Mouse (Mus musculus) splenic B cell, adult 2 months (primary cell): ENCODE data around the gene Atg7.

Source experiments
- DNase-seq: peaks from one replicate; pipeline ENCODE4 v3.0.0-alpha.2; 2011; ENCODE audit warnings: low read depth, low spot score
- H3K27me3 ChIP-seq: 2 replicates; pipeline ENCODE4 v1.6.1; 2012; ENCODE audit warnings: mild to moderate bottlenecking, low read length, moderate library complexity, mixed read lengths; ENCODE audit not compliant: control insufficient read depth, poor library complexity, insufficient read depth, severe bottlenecking
- H3K36me3 ChIP-seq: 2 replicates; pipeline ENCODE4 v1.6.1; 2012; ENCODE audit warnings: mild to moderate bottlenecking, low read length, moderate library complexity, mixed read lengths; ENCODE audit not compliant: control insufficient read depth, poor library complexity, insufficient read depth, severe bottlenecking

The Atg7 gene

DNA sequence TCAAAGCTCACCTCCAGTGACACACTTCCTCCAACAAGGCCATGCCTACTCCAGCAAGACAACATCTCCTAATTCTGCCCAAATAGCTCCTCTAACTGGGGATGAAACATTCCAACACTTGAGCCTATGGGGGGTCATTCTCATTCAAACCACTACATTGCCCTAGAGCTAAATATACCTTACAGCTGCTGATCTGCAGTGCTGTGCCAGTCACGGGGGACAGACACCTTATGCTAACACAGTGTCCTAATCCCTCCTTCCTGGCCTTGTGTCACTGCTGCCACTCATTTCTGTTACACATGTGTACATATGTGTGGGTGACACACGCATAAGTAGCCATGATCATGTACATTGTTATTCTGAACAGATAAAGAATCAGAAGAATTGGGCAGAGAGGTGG is 127.4 kb downstream of the Atg7 start:
- no peak for DNase-seq
- Histone ChIP-seq H3K27me3 (no peaks in the 10 kb centered on the region), H3K36me3 (no peaks in the 10 kb centered on the region)

DNA sequence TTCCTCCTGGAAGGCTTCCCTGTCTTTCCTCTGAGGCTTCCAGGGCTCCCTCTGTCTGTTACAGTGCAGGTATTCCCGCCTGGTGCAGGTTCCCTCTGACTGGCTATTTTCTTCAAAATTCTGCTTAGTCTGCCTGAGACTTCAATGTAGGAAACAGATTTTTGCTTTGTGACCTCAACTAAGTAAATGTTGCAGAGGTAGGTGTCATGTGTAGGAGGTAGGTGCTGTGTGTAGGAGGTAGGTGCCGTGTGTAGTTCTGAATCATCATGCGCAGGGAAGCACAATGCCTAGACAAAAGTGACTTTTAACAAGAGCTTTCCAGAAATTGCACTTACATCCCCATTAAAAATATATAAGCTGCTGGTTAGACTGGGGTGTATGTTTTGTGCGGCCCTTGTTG is 128.6 kb downstream of the Atg7 start:
- H3K27me3 ChIP-seq, result no peaks in the 10 kb centered on the region
- DNase-seq, result no peak
- no peaks in the 10 kb centered on the region for H3K36me3 ChIP-seq

DNA sequence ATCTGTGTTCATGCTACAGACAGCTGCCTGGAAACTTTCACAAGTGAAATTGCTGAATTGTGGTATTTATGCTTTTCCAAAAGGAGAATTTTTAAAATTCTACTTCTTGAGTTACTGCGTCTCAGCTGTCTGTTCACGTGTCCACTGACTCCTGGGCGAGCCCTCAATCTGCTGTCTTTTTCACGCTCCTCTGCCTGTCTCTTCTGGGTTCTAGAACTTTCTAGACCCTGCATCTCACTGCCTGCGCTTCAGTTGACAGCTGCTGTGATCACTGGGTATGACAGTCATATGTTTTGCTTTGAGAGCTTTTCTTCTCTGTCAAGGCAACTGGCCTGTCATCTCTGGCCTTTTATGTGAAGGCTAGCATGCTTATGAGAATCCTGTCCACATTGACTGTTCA is 132.3 kb downstream of the Atg7 start:
- H3K27me3 ChIP-seq, result no peaks in the 10 kb centered on the region
- peak; percentile 53 for DNase-seq
- no peaks in the 10 kb centered on the region for H3K36me3 ChIP-seq

DNA sequence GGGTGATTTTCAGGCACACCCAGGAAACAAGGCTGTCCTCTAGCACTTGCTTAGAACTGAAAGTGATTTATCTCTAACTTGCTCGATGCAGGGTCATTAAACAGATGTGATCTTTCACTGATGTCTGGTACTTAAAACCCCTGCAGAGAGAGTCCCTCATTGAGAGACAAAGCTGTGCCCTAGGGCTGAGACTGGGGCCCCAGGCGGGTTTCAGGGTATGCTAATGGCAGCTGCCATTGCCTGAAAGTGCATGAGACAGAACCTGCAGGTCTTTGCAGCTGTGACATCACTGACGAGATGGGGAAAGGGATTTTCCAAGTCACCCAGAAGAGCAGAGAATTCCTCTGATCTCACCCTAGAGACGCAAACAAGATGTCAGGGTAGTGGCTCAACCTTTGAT is 135.0 kb downstream of the Atg7 start:
- H3K27me3 ChIP-seq, result no peaks in the 10 kb centered on the region
- H3K36me3 ChIP-seq, result no peaks in the 10 kb centered on the region
- no peak for DNase-seq

DNA sequence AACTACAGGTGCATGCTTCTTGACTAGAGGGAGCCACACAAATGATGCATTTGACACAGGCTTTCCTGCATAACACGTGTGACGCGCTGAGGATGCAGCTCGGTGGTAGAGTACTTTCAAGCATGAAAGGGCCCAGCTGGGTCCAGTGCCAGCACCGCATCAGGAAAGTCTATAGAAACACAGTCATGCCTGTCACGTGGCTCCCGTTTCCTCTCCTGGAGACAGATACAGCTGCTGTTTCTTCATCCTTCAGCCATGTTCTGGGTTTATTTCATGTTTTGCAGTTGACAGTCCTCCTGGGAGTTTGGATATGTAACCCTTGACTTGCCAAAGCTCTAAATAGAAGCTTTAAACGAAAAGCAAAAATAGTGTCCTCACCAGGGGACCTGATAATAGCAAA is 135.8 kb downstream of the Atg7 start:
- peak; percentile 75 for DNase-seq
- H3K27me3 ChIP-seq, result no peaks in the 10 kb centered on the region
- no peaks in the 10 kb centered on the region for H3K36me3 ChIP-seq

DNA sequence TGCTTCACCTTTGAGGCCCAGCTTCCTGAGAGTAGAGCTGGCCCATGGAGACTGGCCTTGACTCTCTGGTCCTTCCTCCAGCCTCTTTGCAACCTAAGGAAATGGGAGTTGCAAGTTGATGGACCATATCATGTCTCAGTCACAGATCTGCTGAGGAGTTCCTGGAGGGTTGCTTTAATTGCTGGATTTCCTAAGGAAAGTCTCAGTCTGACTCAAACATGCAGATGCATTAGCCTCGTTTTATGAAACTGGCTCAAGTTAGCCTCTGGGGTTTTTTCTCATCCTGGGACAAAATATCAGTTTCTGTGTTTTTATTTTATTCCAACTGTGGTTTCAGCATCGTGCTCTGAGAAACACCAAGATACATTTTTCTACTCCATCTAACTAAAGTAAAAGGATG is 137.7 kb downstream of the Atg7 start:
- no peak for DNase-seq
- Histone ChIP-seq H3K36me3 (no peaks in the 10 kb centered on the region), H3K27me3 (no peaks in the 10 kb centered on the region)

DNA sequence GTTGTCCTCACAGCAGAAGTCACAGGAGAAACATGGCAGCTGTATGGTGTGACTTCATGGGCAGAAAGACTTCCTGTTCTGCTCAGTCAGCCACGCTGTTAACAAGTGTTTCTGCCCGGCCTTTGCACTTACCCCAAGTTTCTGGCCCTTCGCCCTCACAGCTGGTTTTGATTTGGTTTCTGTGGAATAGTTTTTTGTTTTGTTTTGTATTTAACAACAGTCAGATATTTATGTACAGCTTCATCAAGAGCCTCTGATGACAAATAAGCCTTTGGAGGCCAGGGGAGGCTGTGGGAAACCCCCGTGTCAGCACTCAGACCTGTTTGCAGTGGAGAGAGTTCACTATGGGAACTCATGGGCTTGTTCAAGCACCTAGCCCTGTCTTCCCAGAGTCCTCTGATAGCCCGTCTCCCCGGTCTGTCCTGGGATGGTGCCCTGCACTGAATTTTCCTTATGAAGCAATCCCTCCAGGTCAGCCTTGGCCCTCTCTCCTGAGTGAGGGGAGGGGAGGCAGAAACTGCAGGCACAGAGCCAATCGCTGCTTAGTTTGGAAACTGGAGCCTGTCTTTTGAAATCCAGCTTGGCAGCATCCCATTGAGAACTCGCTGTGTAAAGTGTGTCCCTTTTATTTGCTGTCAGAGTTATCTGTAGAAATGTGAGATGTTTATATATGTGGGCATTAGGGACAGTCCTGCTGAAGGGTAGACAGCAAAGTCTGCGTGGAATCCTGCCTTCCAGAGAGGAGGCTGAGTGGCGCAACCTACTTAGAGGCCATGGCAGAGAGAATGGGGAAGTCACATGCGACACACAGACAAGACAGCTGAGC is 138.7 kb downstream of the Atg7 start:
- no peaks in the 10 kb centered on the region for H3K36me3 ChIP-seq
- H3K27me3 ChIP-seq, result no peaks in the 10 kb centered on the region
- DNase-seq, result no peak

DNA sequence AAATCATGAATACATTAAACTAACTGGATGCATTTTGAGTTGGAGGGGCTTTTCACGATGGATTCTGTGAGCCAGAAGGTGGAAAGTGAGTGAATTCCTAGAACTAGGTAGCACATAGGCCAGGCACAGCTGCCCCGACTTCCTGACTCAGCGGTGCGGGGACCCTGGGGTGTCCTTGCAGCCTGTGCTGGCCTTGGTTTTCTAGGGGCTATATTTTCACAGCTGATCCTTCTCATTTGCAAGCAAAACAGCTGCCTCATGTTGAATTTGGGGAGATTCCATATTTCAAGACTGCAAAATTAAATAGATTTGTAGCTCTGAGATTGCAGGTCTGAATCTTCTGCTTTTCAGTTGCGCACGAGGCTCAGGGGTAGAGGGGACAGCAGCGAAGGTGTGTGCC is 139.6 kb downstream of the Atg7 start:
- no peaks in the 10 kb centered on the region for H3K36me3 ChIP-seq
- DNase-seq, result no peak
- no peaks in the 10 kb centered on the region for H3K27me3 ChIP-seq

DNA sequence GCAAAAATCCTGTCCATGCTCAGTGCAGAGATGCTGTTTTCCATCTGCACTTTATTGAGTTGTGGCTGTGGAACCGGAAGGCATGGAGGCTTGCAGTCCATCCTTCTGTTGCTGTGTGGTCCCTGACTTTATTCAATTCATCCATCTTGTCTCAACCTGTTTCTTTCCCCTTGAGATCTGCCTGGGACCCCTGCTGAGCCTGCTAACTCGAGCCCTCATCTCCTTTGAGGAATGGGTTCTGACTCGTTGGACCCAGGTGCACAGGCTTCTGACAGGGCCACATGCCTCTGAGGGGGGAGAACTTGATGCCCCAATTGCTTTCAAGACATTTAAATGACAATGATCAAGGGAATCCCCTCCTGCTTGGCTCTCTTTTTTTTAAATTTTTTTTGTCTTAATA is 143.6 kb downstream of the Atg7 start:
- DNase-seq, result no peak
- Histone ChIP-seq H3K36me3 (no peaks in the 10 kb centered on the region), H3K27me3 (no peaks in the 10 kb centered on the region)

DNA sequence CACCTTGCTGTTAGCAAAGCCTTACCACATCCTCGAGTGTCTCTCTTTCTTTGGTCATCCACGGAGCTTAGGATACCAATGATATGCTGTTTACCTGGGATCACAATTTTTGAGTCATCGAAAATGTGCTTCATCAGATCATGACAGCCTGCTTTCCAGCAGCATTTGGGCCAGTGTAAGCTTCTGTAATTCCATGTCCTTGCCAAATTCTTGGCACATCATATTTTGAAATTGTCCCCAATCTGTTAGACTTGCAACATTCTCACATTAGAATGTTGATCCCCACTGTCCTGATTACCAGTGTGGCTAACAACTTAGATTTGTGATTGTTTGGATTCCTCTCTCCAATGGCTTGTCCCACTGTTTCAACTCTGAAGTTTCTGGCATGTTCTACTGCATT is 144.7 kb downstream of the Atg7 start:
- Histone ChIP-seq H3K36me3 (no peaks in the 10 kb centered on the region), H3K27me3 (no peaks in the 10 kb centered on the region)
- no peak for DNase-seq

DNA sequence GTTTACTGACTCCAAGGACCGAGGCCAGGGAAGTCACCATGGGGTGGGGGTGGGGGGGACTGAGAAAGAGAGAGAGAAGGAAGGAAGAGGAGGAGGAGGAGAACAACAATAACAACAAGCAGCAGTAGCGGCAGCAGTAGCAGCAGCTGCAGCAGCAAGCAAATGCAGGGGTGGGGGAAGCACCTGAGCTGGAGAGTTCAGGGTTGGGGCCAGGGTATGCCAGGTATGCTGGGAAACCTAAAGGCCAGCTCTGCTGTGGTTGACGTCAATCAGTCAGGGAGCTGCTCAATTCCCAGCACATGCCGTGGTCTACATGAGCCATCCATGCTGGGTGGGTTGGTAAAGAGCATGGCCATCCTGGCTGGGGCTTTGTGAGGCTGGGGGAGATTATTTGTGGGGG is 145.8 kb downstream of the Atg7 start:
- DNase-seq, result no peak
- H3K27me3 ChIP-seq, result no peaks in the 10 kb centered on the region
- H3K36me3 ChIP-seq, result no peaks in the 10 kb centered on the region

DNA sequence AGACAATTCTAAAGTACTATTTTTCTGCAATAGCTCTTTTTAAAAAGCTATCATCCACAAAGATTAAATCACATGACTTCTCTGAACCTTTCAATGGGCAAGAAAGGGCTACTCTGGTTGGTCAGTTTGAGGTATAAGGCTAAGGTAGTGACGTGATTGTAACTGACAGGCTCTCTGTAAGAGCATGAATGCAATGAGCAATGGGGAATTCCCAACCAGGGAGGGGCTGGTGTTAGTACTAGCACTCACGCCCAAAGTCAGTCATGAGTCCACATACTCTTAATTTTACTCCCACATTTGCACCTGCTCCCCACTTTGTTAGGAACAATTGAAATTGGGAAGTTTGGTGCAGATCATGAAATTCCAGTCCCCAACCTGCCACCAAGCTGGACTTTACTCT is 147.2 kb downstream of the Atg7 start:
- peak; percentile 36 for DNase-seq
- no peaks in the 10 kb centered on the region; the same call in 1 of the 2 replicates for H3K36me3 ChIP-seq
- no peaks in the 10 kb centered on the region for H3K27me3 ChIP-seq

DNA sequence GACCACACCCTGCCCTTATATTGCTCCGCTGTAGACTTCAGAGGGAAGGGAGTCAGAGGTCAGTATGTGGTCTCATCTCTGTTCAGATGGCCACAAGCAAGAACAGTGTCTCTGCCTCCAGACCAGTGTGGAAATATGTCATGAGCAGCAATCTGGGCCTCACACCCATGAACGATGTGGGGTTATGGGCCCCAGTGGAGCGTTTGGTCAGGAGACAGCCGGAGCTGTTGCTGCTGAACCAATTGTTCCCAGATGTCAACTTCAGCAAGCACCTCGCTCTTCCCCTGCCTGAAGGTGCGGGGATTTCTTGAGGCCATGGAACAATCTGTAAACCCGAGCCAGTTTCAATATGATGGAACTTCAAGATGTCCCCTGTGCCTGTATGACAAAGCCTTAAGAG is 148.0 kb downstream of the Atg7 start:
- DNase-seq, result no peak
- no peaks in the 10 kb centered on the region; the same call in 1 of the 2 replicates for H3K36me3 ChIP-seq
- H3K27me3 ChIP-seq, result no peaks in the 10 kb centered on the region

DNA sequence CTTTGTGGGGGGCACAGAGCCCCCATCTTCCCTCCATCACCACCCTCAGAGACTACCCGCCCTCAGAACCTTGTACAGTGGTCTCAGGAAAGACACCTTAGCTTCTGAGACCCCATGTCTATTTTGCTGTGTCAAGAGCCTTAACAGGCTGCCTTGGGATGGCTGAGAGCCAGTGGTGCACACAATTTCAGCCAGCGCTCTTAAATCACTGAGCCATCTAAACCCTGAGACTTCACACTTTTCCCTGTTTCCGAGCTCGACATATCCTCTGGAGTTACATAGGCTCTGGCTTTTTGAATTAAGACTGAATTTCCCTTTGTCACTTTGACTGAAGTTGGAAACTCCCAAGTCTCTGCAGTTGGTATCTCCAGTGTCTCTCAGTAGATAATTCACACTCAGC is 148.9 kb downstream of the Atg7 start:
- Histone ChIP-seq H3K36me3 (no peaks in the 10 kb centered on the region; the same call in 1 of the 2 replicates), H3K27me3 (no peaks in the 10 kb centered on the region)
- DNase-seq, result no peak

DNA sequence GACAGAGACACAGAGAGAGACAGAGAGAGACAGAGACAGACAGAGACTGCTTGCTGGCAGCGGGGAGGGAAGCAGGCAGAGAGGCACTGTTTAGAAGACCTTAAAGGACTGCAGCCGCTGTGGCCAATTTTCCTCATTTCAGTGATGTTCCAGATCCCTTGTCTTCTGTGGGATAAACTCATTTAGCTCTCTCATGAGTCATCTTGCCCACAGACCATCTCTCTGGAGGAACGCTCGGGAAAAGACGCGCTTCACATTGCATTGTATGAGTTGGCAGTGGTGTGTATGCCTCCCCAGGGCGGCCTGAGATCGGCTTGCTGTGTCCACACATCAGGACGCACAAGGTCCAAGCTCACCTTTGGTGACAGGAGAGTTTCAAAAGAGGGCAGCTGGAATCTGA is 151.8 kb downstream of the Atg7 start:
- Histone ChIP-seq H3K27me3 (no peaks in the 10 kb centered on the region), H3K36me3 (no peaks in the 10 kb centered on the region; the same call in 1 of the 2 replicates)
- no peak for DNase-seq
